Mouse (Mus musculus) cerebellum, adult 2 months (tissue): ENCODE measurements around the gene Sec24d.

ENCODE experiments used
- CTCF ChIP-seq: fragments of 200-500 bp; IDR thresholded peaks from 2 replicates; pipeline ENCODE4 v1.5.1; 2011; ENCODE audit warnings: low read depth, mild to moderate bottlenecking, control low read depth, low read length, moderate library complexity, borderline replicate concordance; ENCODE audit not compliant: insufficient read depth
- POLR2A ChIP-seq: fragments of 200-500 bp; IDR thresholded peaks from 2 replicates; pipeline ENCODE4 v1.6.1; 2011; ENCODE audit warnings: low read length, control low read depth, borderline replicate concordance; ENCODE audit not compliant: insufficient read depth

DNA sequence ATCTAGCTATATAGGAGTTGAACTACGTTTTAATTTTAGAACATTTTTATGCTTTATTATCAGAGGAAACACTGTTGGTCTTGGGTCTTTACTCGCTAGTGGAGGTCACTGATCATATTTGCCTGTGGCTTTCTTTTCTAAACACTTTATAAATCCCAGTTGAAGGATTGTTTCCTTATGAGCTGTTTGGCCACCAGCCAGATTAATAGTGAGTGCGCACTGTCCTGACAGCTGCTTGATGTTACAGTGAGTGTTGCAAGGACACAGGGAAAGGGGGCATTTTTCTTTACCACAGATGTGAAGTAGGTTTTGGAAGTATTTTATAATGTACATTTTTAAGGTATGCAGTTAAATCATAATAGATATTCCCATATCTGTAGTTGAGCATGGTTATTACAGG lies 68.2 kb downstream of the Sec24d start:
- no peak for TF ChIP-seq CTCF
- no peak for TF ChIP-seq POLR2A
